Mouse (Mus musculus) olfactory bulb, adult 2 months (tissue): ENCODE data around the gene Taok1.

Source experiments
- CTCF ChIP-seq: fragments of 200-500 bp; IDR thresholded peaks from 2 replicates; pipeline ENCODE4 v1.5.1; 2012; ENCODE audit warnings: low read depth, mild to moderate bottlenecking, low read length, moderate library complexity; ENCODE audit not compliant: insufficient read depth
- POLR2A ChIP-seq: fragments of 200-500 bp; IDR thresholded peaks from 2 replicates; pipeline ENCODE4 v1.6.1; 2012; ENCODE audit warnings: mild to moderate bottlenecking, low read depth, low read length, moderate library complexity; ENCODE audit not compliant: insufficient read depth

- TF ChIP-seq POLR2A: no peak
- TF ChIP-seq CTCF: no peak
Observed at GRCm38 (mm10) chr11:77629476-77629875, 21.9 kb upstream of the Taok1 start.
